Mouse (Mus musculus) T-helper 2 cell (primary cell): ENCODE measurements around the gene Ccdc148.

Experiments
- in situ Hi-C: fragments of 300-600 bp; cut with MboI, MseI; formaldehyde crosslinking; loops from one replicate; pipeline ENCODE4 v1.15.1; 2025; ENCODE audit warnings: high pct_unique_total_duplicates

Gene Ccdc148

DNA sequence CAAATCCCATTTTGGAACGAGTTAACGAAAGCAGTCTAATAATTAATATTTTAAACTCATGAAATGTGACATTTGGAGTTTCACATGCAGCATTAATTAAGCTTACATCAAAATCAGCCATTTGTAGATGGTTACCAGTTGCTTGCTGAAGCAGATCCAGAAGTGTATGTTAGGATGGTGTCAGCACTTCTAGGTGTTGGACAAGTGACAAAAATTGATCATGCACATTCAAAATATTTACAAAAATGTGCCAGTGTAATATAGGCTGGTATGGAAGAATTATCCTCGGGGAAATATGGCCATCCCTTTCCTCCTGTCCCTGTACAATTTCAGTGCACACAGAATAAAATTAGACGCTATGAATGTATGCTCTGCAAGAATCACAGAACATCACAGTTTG, 370.1 kb downstream of the Ccdc148 start:
- in situ Hi-C loops: no loop called here

DNA sequence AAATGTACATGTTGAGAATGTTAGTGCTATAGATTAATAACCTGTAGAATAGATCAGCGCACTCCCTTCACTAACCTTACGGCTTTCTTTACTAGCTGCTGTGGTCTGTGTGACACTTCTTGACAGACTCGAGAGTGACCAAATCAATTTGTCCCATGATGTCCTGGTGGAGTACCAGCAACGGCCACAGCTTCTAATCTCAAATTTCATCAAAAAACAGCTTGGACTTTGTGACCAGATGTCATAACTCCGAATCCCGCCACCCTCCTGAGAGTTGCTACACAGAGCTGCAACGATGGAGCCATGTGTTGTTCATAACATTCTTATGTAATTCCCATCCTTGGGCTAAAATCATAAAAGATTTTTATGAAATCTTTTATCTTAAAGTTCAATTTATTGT, 370.5 kb downstream of the Ccdc148 start:
- in situ Hi-C loops: no loop called here

DNA sequence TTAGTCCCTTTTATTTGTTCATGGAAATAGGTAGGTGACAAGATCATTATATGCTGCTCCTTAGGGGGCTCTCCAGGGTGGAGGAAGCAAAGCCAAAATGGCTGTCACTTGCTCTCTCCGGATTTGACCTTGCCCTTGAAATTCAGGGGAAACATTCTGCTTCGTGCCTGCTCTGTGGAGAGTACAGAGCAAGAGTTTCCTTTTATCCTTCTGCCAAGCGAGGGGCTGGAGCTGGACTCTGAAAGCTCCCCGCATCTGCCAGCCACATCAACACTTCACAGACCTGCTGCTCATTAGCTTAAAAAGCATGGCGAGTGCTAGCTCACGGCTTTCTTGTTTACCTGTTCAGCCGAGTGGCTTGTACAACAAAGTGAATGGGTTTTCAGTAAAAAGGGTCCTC, 373.1 kb downstream of the Ccdc148 start:
- in situ Hi-C loops: no loop called here

DNA sequence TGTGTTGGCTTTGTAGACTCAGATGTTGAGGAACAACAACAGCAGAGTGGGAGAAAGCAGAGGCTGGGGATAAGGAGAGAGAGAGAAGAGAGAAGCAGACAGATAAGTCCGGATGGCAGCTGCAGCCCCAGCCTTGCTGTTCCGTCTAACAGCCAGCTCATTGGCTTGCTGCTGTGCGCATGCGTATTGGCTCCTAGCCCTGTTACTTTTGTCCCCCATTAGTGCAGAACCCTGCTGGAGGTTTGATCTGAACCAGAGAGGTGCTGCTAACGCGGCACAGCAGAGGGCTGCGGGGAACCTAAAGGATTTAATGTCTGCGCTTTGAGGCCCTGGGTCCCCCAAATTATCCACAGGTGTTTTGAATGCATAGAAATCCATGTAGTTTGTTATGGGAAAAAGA, 373.8 kb downstream of the Ccdc148 start:
- in situ Hi-C loops: no loop called here

DNA sequence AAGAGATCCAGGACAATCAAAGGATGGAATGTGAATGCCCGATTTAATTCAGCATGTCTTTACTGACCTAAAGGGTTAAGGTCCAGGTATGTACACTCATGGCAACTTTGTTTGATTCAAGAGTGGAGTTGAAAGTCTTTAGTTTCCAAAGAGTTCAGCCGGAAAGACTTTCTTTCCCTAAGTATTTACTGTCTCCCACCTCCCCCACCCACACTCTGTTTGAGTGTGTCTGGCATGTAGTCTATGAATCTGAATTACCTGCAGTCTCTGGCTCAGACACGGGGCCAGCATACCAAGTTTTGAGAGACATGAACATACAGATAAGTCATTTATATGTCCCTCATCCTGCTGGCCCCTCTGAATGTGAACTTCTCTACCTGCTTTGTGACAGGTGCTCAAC, 374.3 kb downstream of the Ccdc148 start:
- in situ Hi-C loops: no loop called here

DNA sequence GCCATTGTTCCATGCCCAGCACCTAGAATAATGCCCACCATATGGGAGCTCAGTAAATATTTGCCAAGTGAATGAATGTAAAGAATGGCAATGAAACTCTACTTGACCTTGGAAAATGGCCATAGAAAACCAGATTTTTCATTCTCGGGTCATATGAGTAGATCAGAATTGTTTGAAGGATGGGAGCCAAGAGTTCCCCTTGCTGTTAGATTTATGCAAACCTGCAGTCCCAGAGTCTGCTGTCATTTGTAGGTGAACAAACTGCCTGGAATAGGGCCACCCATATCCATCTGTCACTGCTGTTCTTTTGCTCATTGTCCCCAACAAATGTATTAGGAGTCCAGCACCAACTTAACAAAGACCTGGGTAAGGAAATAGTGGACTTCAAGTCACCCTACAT, 377.0 kb downstream of the Ccdc148 start:
- in situ Hi-C loops: no loop called here

DNA sequence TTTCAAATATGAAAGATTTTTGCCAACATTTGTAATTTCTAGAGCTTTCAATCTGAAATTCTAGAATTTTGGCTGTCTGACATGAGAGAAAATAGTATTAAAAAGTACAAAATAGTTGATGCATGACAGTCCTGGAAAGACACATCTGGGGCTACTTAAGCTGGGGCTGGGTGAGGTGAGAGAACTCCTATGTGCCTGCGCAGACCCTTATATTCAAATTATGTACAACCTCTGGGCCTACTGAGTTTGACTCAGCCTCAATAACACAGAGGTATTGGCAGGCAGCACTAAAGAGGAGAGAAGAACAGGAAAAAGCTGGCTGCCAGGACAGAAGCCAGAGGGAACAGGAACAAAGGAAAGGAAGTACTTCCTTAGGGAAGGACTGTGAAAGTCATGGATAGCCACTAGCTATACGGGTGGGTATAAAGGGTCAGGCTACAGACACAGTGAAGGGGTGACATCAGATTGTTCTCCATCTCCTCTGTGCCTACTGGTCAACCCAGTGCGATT, 381.4 kb downstream of the Ccdc148 start:
- in situ Hi-C loops: no loop called here

DNA sequence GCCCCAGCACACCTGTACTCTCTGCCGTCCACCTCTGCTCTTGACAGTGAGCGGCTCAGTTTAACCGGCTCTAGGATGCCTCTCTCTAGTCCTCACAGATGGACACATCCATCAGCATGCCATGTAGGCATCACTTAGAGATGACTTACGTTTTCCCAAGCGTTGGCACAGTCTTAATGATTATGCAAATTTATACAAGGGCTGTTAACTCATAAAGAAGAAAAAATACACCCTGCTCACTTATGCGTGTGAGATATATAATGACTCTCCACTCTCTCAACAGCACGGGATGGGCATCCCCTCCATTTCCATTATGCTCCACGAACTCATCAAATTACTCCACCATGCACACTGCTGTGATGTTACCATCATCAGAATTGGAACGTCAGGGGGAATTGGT, 386.6 kb downstream of the Ccdc148 start:
- in situ Hi-C loops: no loop called here
